Comparison of ENCODE assay signal across 13 mouse cellular contexts in genomic region chr7:126230357-126231148, GRCm38 (mm10). TPM values are rescaled to one million over a fixed set of nuclear protein-coding genes. Genes with fewer than 3 reads are reported as not detected.
A peak's percentile ranks its signal among the peaks of the same experiment; 100 is the strongest.
DNase-seq lines count a peak whose midpoint lies in the region; ATAC-seq and TF ChIP-seq lines count a peak whose summit lies in the region.
"Had no signal": no experiment of that assay in that cellular context is flagged by ENCODE, and none has a peak within 500 bp of the region (broad histone marks: within the 10 kb centered on the region; RNA-seq: fewer than 3 reads in every experiment).

No protein-coding gene starts in this region.

- WGBS in bone marrow, adult 2 months, result 29% methylated on average over 8 of the region's 8 CpGs
- 79% methylated on average over 8 of the region's 8 CpGs for WGBS in forebrain, embryonic 14.5 days

- peak; percentile 100 for ATAC-seq in megakaryocyte, adult 5-6 weeks (ENCODE audit: poor library complexity, severe bottlenecking)
- no peak for ATAC-seq in forebrain, embryonic 14.5 days
- ATAC-seq: activated CD4-positive, CD25-positive, alpha-beta regulatory T cell, adult 4 months had no signal

- no peak overlapping the region for H3K4me3 ChIP-seq in bone marrow, adult 2 months (replicated peaks; ENCODE audit: control insufficient read depth, low read depth, low read length)
- no peak overlapping the region for H3K4me3 ChIP-seq in forebrain, embryonic 14.5 days (ENCODE audit: low read depth, low read length)
- H3K4me3 ChIP-seq: embryonic facial prominence, embryonic 15.5 days; lung, embryonic 15.5 days had no signal

- intact Hi-C loops in heart, postnatal 10 days (cut with DNase I), result loop anchor here (2.0 kb wide), 1 partner anchor 48 kb away; no protein-coding TSS in a partner anchor

- no peaks in the 10 kb centered on the region for H3K27me3 ChIP-seq in forebrain, embryonic 14.5 days (replicated peaks; ENCODE audit: control insufficient read depth, insufficient read depth, low read length)
- H3K27me3 ChIP-seq: embryonic facial prominence, embryonic 15.5 days; lung, embryonic 15.5 days had no signal

- no peak overlapping the region for H3K9ac ChIP-seq in forebrain, embryonic 14.5 days (ENCODE audit: low read length)
- H3K9ac ChIP-seq: embryonic facial prominence, embryonic 15.5 days; lung, embryonic 15.5 days had no signal

- no peaks in the 10 kb centered on the region for H3K36me3 ChIP-seq in forebrain, embryonic 14.5 days (ENCODE audit: control insufficient read depth, insufficient read depth, low read length)
- H3K36me3 ChIP-seq: embryonic facial prominence, embryonic 15.5 days; lung, embryonic 15.5 days had no signal

- TF ChIP-seq POLR2A in bone marrow, adult 2 months (IDR thresholded peaks at IDR 0.05; ENCODE audit: borderline replicate concordance, control insufficient read depth, low read depth, low read length), result 0 out of 2 replicates have a peak, but pooled peaks have one; percentile 13

- no peak overlapping the region for H3K4me2 ChIP-seq in forebrain, embryonic 14.5 days (ENCODE audit: low read length)
- H3K4me2 ChIP-seq: embryonic facial prominence, embryonic 15.5 days; lung, embryonic 15.5 days had no signal

- DNase-seq in kidney, adult 9 months, result peak; percentile 18
- DNase-seq in kidney, postnatal 10 days, result no peak
- DNase-seq in thymus, postnatal 10 days (ENCODE audit: low spot score in 2 of 2), result peak; percentile 59
- no peak for DNase-seq in frontal cortex, postnatal 36 days (ENCODE audit: low spot score in 2 of 2)
- no peak for DNase-seq in forebrain, embryonic 14.5 days (ENCODE audit: low spot score)
- no peak for DNase-seq in heart, postnatal 10 days
- DNase-seq: kidney, adult 8-10 months; right cerebral cortex, postnatal 25 days had no signal

- no peak for TF ChIP-seq CTCF in bone marrow, adult 2 months (IDR thresholded peaks at IDR 0.05; ENCODE audit: control insufficient read depth, insufficient read depth, low read length)

- H3K9me3 ChIP-seq in forebrain, embryonic 14.5 days (replicated peaks; ENCODE audit: control insufficient read depth, low read length), result no peaks in the 10 kb centered on the region
- H3K9me3 ChIP-seq: embryonic facial prominence, embryonic 15.5 days; lung, embryonic 15.5 days had no signal

- H3K27ac ChIP-seq in bone marrow, adult 2 months (ENCODE audit: control insufficient read depth, insufficient read depth, low read depth, low read length, poor library complexity), result peak overlapping the region; percentile 5
- no peak overlapping the region for H3K27ac ChIP-seq in forebrain, embryonic 14.5 days (ENCODE audit: low read depth, low read length)
- H3K27ac ChIP-seq: embryonic facial prominence, embryonic 15.5 days; lung, embryonic 15.5 days had no signal

- peaks cover 5% of the 10 kb centered on the region for H3K4me1 ChIP-seq in bone marrow, adult 2 months (ENCODE audit: control insufficient read depth, insufficient read depth, low read length)
- no peaks in the 10 kb centered on the region for H3K4me1 ChIP-seq in forebrain, embryonic 14.5 days (ENCODE audit: control insufficient read depth, insufficient read depth, low read length)
- H3K4me1 ChIP-seq: embryonic facial prominence, embryonic 15.5 days; lung, embryonic 15.5 days had no signal

RNA-seq across cellular contexts. Expression of gene Xpo6, which starts 30.3 kb away (rescaled TPM):
- 55.6 and 96.0 TPM in 2 replicates for polyA plus RNA-seq in bone marrow, adult 2 months (2011; ENCODE audit: insufficient read depth, insufficient read length, low replicate concordance, missing spikeins)
- total RNA-seq in megakaryocyte, adult 5-6 weeks (2015), result 128 and 140 TPM in 2 replicates
- total RNA-seq in megakaryocyte, adult 5-6 weeks (2017), result 58.6 and 65.2 TPM in 2 replicates
- polyA plus RNA-seq in forebrain, embryonic 14.5 days (2014; fragmentation: Nextera tagmentation; extraction: Ambion mirVana), result 46.1 and 48.6 TPM in 2 replicates
- total RNA-seq in heart, postnatal 10 days (2021), result 10 to 100 TPM; 39.7 to 41.4 TPM

RNA-seq across cellular contexts. Expression of gene Sbk1, which starts 41.9 kb away (rescaled TPM):
- polyA plus RNA-seq in bone marrow, adult 2 months (2011; ENCODE audit: insufficient read depth, insufficient read length, low replicate concordance, missing spikeins), result 8.9 and 21.0 TPM in 2 replicates
- 4.7 and 5.2 TPM in 2 replicates for total RNA-seq in megakaryocyte, adult 5-6 weeks (2015)
- 5.1 and 5.6 TPM in 2 replicates for total RNA-seq in megakaryocyte, adult 5-6 weeks (2017)
- polyA plus RNA-seq in forebrain, embryonic 14.5 days (2014; fragmentation: Nextera tagmentation; extraction: Ambion mirVana), result 289 and 315 TPM in 2 replicates
- 10 to 100 TPM; 68.7 to 77.1 TPM for total RNA-seq in heart, postnatal 10 days (2021)

Comparison
In these comparisons a context has a peak if more than half of its experiments do, and no peak if none do; other contexts are left out.
1. DNase-seq: peak in kidney, adult 9 months (single experiment) and thymus, postnatal 10 days (2 of 2); none in kidney, postnatal 10 days (single experiment), frontal cortex, postnatal 36 days (0 of 2), forebrain, embryonic 14.5 days (single experiment) and heart, postnatal 10 days (0 of 2).
2. RNA of gene Sbk1, which starts 41.9 kb away (total RNA-seq): 68.7 to 77.1 TPM in heart, postnatal 10 days; 4.7 to 5.6 TPM in megakaryocyte, adult 5-6 weeks; every median in the first group is over 10 times any median in the second.